Mouse (Mus musculus) layer of hippocampus, postnatal 25 days (tissue): ENCODE results near the gene Etv5. TPM values are rescaled to one million over a fixed set of nuclear protein-coding genes. Genes with fewer than 3 reads are reported as not detected.

ENCODE experiments used
- DNase-seq, 2 experiments: peaks; one replicate each; pipeline ENCODE4 v3.0.0; 2022; ENCODE audit warnings: mixed read lengths in 2 of 2, low spot score in 1 of 2; ENCODE audit errors: extremely low spot score in 1 of 2
- total RNA-seq, 2 experiments: library from RNA; stranded (reverse); gene quantifications; 2 replicates each; pipeline ENCODE4 v1.2.3; 2021

The Etv5 gene
- total RNA-seq, 2 experiments from 2014 or later = 51.4 to 56.1 TPM

DNA sequence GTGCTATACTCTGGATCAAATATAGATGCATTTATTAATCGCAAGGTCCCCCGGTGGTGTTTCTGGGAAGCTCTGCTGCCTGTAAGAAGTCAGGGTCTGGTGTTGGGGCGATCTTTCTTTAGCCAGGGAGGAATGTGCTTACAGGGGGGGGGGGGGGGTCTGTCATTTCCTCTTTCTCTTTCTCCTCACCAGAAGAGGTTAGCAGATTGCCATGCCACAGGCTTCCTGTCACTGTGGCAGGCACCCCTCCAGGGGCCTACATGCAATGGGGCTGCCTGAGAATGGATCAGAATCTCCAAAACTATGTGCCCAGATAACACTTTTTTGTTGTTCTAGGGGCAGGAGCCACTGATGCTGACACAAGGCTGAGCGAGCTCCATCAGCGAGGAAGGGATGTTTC, 89.7 kb downstream of the Etv5 start:
- DNase-seq = no peak

DNA sequence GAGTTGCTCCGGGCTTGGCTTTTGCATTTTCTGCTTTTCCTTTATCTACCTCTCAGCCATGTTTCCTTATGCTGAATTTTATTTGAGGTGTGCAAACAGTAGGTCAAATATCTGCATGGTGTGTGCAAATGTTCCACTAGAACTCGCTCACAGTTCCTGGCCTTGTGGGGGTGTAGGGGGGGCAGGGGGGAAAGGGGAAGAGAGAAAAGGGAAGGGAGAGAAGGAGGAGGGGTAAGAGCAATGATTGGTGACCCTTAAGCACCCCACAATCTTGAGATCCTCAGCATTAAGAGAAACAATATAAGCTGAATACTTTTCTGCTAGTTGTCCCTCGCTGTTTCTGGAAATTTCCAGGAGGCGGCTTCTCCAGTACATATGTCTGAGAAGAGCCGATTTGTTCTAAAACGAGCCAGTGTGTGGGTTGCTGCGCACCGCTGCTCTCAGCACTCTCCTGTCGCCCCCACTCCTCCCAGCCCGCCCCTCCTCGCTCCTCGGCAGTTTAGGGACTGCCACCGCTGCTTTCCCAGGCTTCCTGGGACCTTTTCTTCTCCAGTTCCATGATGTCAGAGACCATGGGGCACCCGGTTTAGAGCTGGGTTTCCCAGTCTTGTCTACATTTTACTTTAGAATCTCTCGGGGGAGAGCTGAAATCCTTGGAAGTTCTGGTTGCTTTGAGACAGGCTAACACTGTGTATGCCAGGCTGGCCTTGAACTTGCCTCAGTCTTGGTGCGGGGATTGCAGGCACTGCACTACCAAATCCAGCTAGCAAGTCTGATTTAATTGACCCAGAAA, 90.8 kb downstream of the Etv5 start:
- no peak for DNase-seq

DNA sequence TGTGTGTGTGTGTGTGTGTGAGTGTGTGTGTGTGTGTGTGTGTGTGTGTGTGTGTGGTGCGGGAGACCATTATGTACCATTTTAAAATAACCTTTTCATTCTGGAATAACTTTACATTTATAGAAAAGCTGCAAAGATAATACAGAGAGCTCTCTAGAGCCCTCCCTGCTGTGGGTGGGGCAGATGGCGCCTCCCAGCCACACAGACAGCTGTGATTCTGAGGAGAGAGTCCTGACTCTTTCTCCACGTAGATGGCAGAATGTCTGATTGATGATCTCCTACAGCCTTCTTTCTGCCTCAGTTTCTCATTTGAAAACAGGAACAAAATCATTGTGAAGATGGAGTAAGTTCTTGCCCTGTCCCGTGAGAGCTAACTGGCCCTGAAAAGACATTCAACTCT, 91.5 kb downstream of the Etv5 start:
- DNase-seq = no peak

DNA sequence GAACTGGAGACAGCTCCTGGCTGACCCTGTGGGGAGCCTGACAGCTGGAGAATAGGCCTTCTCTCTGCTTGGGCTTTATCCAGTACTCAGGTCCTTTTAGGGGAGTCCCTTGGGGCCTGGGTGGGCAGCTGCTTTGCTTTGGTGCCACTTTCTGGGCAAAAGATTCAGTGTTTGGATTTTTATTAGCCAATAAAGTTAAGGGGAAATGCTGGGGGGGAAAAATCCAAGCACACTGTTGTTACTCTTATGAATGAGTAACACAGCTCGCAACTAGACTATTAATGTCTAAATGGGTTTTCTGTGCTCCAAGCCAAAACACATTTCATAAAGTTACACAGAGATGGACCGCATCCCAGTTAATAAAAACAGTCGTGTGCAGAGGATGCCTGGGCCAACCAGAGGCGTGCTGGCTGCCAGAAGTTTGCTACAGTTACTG, 98.3 kb downstream of the Etv5 start:
- DNase-seq = no peak

DNA sequence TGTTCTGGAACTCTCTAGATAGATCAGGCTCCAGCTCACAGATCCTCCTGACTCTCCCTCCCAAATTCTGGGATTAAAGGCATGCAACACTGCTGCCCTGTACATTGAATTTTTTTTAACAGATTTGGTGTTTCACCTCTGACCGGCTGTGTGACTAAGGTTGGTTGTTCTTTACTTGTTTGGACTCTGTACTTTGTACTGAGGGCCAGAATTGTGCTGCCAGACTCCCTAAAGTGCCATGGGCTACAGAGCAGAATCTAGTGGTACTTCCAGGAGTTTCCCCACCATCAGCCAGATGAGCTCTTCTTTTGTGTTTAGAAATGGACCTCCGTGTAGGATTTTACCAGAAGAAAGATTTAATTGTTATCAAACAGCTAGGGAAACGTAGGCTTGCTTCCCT, 103.7 kb downstream of the Etv5 start:
- DNase-seq = no peak

Other genes with a start within 250 kb of the Etv5 start
- gene Tra2b, start 173.7 kb downstream of the Etv5 start, total RNA-seq = 10 to 100 TPM; 68.5 to 80.2 TPM
- 100 to 1,000 TPM; 190 to 202 TPM for gene Dgkg, start 217.5 kb upstream of the Etv5 start, total RNA-seq